Mouse (Mus musculus) mouse trophoblast stem cell (cell line): ENCODE measurements around the gene 1810055G02Rik.

ENCODE experiments used
- in situ Hi-C, 2 experiments: fragments of 300-500 bp; cut with MseI, MboI; formaldehyde crosslinking; loops; 2 replicates in 1 of 2; 3 replicates in 1 of 2; pipeline ENCODE4 v1.15.1; 2025

1810055G02Rik gene

GRCm38 (mm10) chr19:3695006-3695405 lies 13.1 kb upstream of the 1810055G02Rik start:
- in situ Hi-C loops = no loop called here

DNA sequence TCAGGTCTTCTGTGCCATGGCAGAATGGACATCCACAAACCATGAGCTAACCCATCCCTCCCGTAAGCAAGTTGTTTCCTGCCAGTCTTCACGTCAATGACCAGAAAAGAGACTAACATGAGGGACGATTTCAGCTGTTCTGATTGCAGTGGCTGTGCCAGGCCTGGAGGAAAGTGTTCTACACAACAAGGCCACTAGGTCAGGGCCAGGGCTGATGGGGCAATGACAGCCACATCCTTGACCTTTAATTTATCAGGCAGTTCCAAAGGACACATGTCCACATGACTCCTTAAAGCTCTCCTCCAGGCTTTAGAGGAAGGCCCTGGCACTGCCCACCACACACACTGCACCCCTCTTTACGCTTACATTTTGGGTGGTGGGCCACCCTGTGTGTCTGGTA lies 12.6 kb upstream of the 1810055G02Rik start:
- in situ Hi-C loops = no loop called here

DNA sequence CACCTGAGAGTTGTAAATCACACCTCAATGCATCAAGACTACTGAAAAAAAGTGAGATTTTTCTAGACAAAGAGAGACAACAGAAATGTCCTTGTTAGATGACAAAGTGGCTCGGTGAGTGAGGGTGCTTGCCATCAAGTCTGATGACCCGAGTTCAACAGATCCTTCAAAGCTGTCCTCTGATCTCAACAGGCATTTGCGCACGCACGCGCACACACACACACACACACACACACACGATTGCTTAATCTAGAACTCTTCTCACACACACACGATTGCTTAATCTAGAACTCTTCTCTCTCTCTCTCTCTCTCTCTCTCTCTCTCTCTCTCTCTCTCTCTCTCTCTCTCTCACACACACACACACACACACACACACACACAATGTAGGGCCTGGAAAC lies 12.1 kb upstream of the 1810055G02Rik start:
- in situ Hi-C loops = no loop called here

DNA sequence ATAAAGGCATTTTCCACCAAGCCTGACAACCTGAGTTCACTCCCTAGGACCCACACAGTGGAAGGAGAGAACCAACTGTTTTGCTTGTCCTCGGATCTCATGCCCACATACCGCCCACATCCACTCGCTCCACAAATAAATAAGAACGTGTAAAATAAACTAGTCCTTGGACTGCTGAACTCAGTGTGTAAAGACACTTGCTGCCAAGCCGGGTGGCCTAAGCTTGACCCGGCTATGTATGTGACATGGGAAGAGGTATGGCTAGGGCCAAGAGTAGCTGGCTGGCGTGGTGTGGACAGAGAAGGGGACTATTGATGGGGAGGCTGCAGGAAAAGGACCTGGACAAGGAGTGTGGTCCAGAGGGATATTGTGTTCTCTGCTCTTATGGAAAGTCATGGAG lies 10.1 kb upstream of the 1810055G02Rik start:
- in situ Hi-C loops = no loop called here

DNA sequence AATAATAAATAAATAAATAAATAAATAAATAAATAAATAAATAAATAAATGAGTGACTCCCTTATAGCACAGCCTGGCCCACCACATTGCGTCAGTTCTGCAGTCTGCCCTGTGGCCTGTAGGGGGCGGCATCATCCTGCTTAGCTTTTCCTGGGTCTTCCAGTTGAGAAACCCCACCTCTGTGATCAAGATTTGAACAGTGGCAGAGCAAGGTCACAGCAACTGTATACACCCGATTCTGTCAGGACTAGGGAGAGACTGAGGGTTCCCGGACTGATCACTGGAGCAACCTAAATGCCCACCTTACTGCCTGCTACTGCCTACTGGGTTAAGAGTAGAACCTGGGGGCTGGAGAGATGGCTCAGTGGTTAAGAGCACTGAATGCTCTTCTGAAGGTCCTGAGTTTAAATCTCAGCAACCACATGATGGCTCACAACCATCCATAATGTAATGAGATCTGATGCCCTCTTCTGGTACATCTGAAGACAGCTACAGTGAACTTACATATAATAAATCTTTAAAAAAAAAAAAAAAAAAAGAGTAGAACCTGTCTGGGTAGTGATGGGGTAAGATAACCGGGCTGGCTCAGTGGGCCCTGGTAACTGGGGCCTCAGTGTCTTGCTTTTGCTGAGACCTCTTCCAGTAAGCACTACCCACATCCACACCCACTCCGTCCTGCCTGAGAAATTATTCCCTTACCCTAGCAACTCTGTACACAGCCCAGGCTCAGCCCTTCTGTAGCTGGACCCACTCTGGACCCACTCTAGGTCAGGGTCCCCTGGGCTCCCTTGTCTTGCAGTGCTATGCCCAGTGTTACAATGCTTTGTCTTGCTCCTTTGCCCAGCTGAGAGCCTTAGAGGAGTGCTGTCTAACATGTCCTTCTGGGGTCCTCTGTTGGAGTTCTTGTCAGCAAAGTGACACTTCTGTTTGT lies 8.3 kb upstream of the 1810055G02Rik start:
- in situ Hi-C loops = no loop called here

DNA sequence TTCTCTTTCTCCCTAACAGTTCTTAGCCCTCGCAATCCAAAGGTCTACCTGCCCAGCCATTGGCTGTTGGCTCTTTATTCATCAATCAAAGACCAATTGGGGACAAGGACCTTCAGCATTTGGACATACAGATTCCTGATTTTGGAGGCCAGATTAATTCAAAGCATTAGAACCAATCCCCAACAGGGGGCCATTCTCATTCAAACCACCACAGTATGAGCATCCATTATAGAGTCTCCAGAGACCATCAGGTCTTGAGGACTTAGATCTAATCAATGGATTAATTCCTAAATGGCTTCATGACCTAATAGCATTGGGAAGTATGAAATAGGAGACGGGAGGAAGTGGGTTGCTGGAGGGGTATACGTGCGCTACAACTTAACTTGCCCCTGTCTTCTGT lies 5.6 kb upstream of the 1810055G02Rik start:
- in situ Hi-C loops = no loop called here

DNA sequence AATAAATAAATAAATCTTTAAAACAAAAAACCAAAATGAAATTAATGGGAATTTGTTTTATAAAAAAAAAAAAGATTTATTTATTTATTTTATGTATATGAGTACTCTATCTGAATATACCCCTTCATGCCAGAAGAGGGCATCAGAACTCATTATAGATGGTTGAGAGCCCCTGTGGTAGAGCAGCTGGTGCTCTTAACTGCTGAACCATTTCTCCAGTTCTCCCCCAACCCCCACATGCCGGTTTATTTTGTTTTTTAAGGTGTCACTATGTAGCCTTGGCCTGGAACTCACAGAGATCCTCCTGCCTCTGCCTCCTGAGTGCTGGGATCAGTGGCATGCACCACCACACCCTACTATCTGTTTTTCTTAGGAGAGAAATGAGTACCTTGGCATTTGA lies 1.8 kb upstream of the 1810055G02Rik start:
- in situ Hi-C loops = no loop called here

DNA sequence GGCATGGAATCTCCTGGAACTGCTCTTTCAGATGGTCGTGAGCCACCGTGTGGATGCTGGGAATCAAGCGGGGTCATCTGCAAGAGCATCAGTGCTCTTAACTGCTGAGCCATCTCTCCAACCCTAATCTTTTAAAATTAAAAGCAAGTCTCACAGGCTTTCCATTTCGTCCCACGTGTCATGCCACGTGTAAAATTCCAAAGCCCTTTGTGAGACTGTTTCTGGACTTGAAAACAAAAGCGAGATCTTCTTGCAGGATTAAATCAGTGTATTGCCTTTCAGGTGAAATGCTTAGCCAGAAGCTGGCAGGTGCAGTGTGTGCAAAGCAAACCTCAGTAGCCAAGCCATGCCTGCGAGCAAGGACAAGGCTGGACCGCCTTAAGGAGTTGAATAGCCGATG lies 540 bp upstream of the 1810055G02Rik start:
- in situ Hi-C loops = no loop called here

DNA sequence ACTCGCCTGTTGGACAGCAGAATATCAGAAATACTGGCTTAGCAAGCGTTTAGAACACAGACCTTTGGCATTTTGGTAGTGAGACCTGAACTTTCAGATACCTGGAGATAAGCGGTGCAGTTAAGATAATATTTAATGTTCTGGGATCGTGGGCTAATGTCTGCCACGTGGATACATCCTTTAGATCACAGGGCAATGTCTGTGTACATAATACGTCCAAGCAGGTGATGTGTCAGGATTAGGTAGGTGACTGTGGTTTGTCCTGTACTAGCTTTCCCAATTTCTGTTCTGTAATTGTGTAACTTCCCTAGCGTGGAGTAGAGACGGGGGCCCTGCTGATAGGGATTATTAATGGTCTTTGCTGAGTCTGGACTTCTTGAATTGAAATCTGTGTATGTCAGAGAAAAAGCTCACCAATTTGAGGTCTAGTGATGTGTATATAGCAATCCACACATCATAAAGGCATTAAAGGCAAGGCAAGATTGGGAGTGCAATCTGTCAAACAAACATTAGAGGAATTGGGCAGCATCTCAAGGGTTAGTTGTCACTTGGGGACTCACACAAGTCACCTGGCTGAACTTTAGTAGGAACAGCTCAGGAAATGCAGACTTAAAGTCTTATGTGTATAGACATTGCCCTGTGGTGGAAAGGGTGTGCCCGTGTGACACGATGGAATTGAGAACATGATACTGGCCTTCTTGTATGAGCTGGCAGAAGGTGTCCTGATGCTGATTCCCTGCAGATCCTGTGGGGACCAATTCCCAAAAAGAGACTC lies 1.1 kb downstream of the 1810055G02Rik start:
- in situ Hi-C loops = no loop called here

- in situ Hi-C loops = no loop called here
Observed at GRCm38 (mm10) chr19:3710436-3710835, 2.3 kb downstream of the 1810055G02Rik start.

- in situ Hi-C loops = no loop called here
Observed at GRCm38 (mm10) chr19:3714381-3714780, 6.3 kb downstream of the 1810055G02Rik start.

- in situ Hi-C loops = no loop called here
Observed at GRCm38 (mm10) chr19:3718481-3719361, 10.6 kb downstream of the 1810055G02Rik start.

DNA sequence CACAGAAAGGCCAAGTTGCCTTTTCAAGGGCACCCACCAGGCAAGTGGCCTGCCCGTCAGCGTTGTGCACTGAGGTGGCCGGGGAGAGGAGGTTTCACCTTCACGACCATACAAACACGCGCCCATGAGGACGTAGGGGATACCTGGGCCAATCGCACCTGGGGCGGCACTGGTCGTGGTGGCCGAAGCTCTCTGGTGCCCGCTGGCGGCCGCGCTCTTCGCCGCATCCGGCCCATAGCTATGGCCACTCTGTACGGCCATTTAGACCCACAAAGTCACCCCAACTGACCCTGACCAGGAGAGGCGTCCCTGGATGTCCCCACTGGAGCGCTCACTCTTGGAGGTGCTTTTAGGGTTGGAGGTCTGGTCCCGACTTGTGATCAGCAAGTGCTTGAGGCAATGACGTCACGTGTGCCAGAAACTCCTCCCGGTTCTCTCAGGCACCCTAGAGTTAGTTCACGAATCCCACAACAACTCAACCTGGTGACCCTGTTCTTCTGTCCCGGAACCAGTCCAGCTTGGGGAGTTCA lies 11.3 kb downstream of the 1810055G02Rik start:
- in situ Hi-C loops = no loop called here

DNA sequence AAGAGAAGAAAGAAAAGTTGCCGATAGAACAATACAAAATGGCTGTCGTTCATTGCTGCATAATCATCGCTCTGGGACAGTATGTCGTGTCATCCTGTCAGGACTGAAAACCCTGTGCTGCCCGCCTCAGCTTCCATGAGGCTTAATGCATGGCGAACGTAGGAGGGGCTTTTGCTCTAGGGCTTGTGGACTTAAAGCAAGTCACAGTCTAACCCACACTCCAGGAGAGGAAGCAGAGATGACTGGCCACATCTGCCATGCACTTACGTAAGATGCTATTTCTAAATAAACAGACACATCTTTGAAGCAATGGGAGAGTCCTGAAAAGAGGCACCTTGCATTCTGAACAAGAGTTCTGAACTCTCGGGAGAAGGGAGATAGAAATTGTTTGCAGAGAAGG lies 15.1 kb downstream of the 1810055G02Rik start:
- in situ Hi-C loops = no loop called here

DNA sequence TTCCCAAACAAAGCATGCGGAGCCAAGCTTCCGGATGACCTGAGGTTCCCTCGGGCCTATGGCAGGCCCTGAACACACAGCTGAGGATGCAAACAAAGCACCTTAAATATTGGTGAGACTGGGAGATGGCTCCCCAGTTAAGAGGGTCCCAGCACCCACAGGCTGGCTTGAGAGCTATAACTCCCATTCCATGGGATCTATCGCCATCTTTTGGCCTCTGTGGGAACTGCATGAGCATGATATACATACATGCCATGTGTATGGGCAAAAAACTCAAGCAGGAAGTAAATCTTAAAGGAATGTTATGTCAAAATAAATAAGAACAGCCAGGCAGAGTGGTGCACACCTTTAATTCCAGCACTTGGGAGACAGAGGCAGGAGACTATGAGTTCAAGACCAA lies 15.8 kb downstream of the 1810055G02Rik start:
- in situ Hi-C loops = no loop called here

- in situ Hi-C loops = no loop called here
Observed at GRCm38 (mm10) chr19:3724779-3725178, 16.7 kb downstream of the 1810055G02Rik start.

DNA sequence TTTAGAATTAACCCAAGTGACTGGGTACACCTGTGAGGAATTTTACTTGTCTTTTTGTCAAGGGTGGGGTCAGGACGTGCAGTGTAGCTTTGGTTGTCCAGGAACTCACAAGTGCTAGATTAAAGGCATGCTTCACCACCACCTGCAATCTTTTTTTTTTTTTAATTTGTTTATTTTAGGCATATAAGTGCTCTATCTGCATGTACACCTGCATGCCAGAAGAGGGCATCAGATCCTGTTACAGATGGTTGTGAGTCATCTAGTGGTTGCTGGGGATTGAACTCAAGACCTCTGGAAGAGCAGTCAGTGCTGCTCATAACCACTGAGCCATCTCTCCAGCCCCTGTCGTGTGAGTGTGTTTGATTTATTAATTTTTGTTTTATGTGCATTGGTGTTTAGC lies 20.8 kb downstream of the 1810055G02Rik start:
- in situ Hi-C loops = no loop called here

DNA sequence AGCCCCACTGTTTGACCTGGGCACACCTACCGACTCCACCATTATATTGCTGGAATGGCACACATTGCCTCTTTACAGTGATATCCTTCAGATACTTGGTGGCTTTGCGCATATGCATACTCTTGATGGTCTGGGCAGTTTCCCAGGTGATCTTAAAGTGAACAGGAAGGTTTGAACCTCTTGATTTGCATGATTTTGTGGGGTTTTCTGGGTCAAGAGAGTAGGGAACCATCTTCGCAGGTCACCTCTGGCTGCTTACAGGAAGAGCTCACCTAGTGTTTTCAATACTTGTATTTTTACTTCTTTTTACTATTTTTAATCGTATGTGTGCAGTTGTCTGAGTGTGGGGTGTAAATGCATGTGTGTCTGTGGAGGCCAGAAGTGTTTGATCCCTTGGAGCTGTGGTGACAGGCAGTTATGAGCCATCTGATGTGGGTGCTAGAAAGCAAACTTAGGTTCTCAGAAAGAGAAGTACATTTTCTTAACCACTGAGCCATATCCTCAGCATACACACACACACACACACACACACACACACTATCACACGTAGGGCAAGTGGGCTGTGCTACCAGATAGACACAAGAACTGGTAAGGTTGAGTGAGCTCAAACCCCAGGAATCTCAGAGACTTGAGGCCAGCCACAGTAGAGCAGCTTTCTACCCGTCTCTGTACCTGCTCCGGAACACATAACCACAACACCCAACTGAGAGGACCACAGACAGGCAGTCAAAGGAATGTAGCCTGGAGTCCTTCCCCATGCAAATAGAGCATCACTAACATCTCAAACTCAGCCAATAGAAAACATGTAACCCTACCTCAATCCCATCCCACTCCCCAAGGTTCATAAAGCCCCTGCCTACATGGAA lies 22.9 kb downstream of the 1810055G02Rik start:
- in situ Hi-C loops = no loop called here

GRCm38 (mm10) chr19:3736001-3736400 lies 27.9 kb downstream of the 1810055G02Rik start:
- in situ Hi-C loops = no loop called here

GRCm38 (mm10) chr19:3739650-3740049 lies 31.6 kb downstream of the 1810055G02Rik start:
- in situ Hi-C loops = no loop called here

- in situ Hi-C loops = no loop called here
Observed at GRCm38 (mm10) chr19:3742716-3743115, 34.6 kb downstream of the 1810055G02Rik start.
